Mouse (Mus musculus): ENCODE measurements around the gene 4930548H24Rik.

DNA sequence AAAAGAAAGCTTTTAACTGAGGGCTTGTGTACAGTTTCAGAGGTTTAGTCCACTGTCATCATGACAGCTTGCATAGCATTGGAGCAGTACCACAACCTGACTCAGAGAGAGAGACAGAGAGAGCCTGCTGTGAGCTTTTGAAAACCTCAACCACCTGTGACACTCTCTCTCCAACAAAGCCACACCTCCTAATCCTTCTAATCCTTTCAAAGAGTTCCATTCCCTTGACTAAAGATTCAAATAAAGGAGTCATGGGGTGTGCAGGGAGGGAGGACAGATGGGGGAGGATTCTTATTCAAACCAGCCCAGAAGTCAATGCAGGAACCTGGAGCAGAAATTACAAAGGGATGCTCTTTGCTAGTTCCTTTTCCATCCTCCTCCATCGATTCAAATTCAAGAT is 6.5 kb downstream of the 4930548H24Rik start:
- TF ChIP-seq EP300 (IDR thresholded peaks at IDR 0.05; ENCODE audit: low read depth): no peak
- TF ChIP-seq CTCF (IDR thresholded peaks at IDR 0.05; ENCODE audit: low read depth): no peak
